Mouse (Mus musculus): ENCODE results near the gene Acin1. TPM values are rescaled to one million over a fixed set of nuclear protein-coding genes. Genes with fewer than 3 reads are reported as not detected.
A peak's percentile ranks its signal among the peaks of the same experiment; 100 is the strongest.

The Acin1 gene
- polyA plus RNA-seq, 1 experiment, result 238 TPM

DNA sequence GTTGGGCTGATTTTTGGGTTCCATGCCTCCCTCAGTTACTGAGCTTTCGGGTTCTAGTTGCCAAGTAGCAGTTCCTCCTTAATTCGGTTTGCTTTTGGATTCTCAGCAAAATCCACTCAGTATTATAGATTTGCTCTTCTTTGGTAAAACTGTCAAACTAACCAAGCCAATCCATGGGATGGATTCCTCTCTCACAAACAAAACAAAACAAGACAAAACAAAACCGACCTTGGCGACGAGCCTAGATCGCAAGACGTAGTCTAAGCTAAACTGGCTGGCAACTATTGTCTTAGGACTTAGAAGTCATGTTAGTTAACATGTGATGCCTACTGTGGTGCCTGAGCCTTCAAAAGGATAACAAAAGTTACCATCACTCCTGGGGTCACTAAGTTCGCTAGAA lies 83.0 kb downstream of the Acin1 start:
- no peak for TF ChIP-seq POLR2A (IDR thresholded peaks at IDR 0.05; ENCODE audit: control insufficient read depth, extremely low read depth, insufficient read depth, low read length, poor library complexity)
- TF ChIP-seq CTCF (IDR thresholded peaks at IDR 0.05; ENCODE audit: borderline replicate concordance, control insufficient read depth, extremely low read depth, insufficient read depth, low read length, poor library complexity), result no peak
- peaks cover 4% of the 10 kb centered on the region for H3K4me1 ChIP-seq (replicated peaks; ENCODE audit: control insufficient read depth, insufficient read depth, low read length)
- H3K27me3 ChIP-seq (ENCODE audit: control insufficient read depth, insufficient read depth, low read length), result no peaks in the 10 kb centered on the region
- peak overlapping the region; percentile 74; the same call in 1 of the 2 replicates for H3K4me3 ChIP-seq (ENCODE audit: control insufficient read depth, insufficient read depth, low read length)
- H3K27ac ChIP-seq (ENCODE audit: control insufficient read depth, insufficient read depth, low read length), result no peak overlapping the region
- no peaks in the 10 kb centered on the region for H3K36me3 ChIP-seq (ENCODE audit: control insufficient read depth, insufficient read depth, low read length)
- no peak for DNase-seq
- WGBS, result 89% methylated on average over 8 of the region's 8 CpGs

DNA sequence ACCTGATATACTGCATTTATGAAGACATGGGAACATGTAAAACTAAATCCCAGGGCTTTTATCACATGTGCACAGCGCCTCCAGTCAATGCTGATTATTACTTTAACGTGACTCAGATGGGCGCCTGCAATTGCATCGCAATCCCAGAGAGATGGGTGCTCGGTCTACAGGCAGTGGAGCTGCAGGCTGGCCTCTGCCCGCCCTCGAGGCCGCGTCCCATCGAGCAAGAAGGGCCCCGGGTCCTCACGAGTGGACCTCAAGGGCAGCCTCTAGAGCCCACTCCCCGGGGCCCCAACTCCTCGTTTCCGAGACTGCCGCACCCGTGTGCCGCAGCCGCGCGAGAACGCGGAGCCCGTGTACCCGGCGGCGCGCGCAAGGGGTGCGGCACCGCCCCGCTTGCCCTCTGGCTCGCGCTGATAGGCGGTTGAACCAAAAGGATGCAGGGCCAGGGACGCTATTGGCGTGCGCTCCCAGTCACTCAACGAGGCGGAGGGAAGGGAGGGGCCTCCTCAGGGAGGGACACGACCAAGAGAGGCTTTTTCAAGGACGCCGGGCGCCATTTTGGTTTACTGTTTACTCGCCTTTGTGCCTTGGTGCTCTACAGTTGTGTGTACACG lies 83.6 kb downstream of the Acin1 start:
- H3K36me3 ChIP-seq (ENCODE audit: control insufficient read depth, insufficient read depth, low read length), result no peaks in the 10 kb centered on the region
- H3K27ac ChIP-seq (ENCODE audit: control insufficient read depth, insufficient read depth, low read length), result peak overlapping the region; percentile 64
- TF ChIP-seq CTCF (IDR thresholded peaks at IDR 0.05; ENCODE audit: borderline replicate concordance, control insufficient read depth, extremely low read depth, insufficient read depth, low read length, poor library complexity), result 0 out of 2 replicates have a peak, but pooled peaks have one; percentile 47
- peak; percentile 94 for TF ChIP-seq POLR2A (IDR thresholded peaks at IDR 0.05; ENCODE audit: control insufficient read depth, extremely low read depth, insufficient read depth, low read length, poor library complexity)
- under 1% methylated on average over 46 of the region's 46 CpGs for WGBS
- H3K4me1 ChIP-seq (replicated peaks; ENCODE audit: control insufficient read depth, insufficient read depth, low read length), result peaks cover 4% of the 10 kb centered on the region
- DNase-seq, result peak; percentile 95
- H3K4me3 ChIP-seq (ENCODE audit: control insufficient read depth, insufficient read depth, low read length), result peak overlapping the region; percentile 74
- H3K27me3 ChIP-seq (ENCODE audit: control insufficient read depth, insufficient read depth, low read length), result no peaks in the 10 kb centered on the region

DNA sequence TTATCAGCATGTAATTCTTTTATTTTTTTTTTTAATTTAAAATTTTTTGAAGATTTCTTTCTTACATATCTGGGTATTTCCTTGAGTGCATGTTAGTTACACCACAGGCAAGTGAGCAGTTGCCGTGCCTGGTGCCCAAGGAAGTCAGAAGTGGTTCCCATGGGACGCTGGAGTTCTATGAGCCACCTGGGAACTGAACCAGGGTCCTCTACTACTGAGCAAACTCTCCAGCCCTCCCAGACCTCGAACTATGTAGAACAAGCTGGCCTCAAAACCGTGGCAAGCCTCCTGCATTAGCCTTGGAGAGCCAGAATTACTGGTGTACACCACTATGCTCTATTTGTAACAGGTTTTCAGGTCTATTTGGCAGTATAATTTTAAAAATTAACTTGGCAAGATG lies 84.1 kb downstream of the Acin1 start:
- 66% methylated on average over 4 of the region's 4 CpGs for WGBS
- DNase-seq, result no peak
- Histone ChIP-seq H3K36me3 (ENCODE audit: control insufficient read depth, insufficient read depth, low read length) (no peaks in the 10 kb centered on the region), H3K27ac (ENCODE audit: control insufficient read depth, insufficient read depth, low read length) (no peak overlapping the region), H3K4me1 (replicated peaks; ENCODE audit: control insufficient read depth, insufficient read depth, low read length) (peaks cover 4% of the 10 kb centered on the region), H3K4me3 (ENCODE audit: control insufficient read depth, insufficient read depth, low read length) (no peak overlapping the region), H3K27me3 (ENCODE audit: control insufficient read depth, insufficient read depth, low read length) (no peaks in the 10 kb centered on the region)
- TF ChIP-seq POLR2A (IDR thresholded peaks at IDR 0.05; ENCODE audit: control insufficient read depth, extremely low read depth, insufficient read depth, low read length, poor library complexity), result no peak
- no peak for TF ChIP-seq CTCF (IDR thresholded peaks at IDR 0.05; ENCODE audit: borderline replicate concordance, control insufficient read depth, extremely low read depth, insufficient read depth, low read length, poor library complexity)

DNA sequence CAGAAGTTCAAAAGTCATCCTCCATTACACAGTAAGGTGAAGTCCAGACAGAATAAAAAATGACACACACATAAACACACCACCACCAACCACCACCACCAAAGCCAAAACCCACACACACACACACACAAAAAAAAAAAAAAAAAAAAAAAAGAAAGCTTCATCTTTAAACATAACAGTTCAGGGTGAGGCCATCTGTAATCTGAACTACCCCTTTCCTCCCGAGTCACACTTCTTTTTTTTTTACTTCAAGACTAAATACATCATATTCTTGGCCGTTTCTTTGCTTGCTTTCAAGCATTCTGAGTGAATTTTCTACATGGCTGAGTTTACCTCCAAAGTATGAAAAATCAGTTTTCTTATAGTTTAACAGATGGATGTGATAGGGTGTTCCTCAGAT lies 85.1 kb downstream of the Acin1 start:
- Histone ChIP-seq H3K27me3 (ENCODE audit: control insufficient read depth, insufficient read depth, low read length) (no peaks in the 10 kb centered on the region), H3K4me1 (replicated peaks; ENCODE audit: control insufficient read depth, insufficient read depth, low read length) (peaks cover 4% of the 10 kb centered on the region), H3K27ac (ENCODE audit: control insufficient read depth, insufficient read depth, low read length) (no peak overlapping the region), H3K4me3 (ENCODE audit: control insufficient read depth, insufficient read depth, low read length) (no peak overlapping the region), H3K36me3 (ENCODE audit: control insufficient read depth, insufficient read depth, low read length) (no peaks in the 10 kb centered on the region)
- DNase-seq, result no peak
- 63% methylated on average over 2 of the region's 2 CpGs for WGBS
- TF ChIP-seq POLR2A (IDR thresholded peaks at IDR 0.05; ENCODE audit: control insufficient read depth, extremely low read depth, insufficient read depth, low read length, poor library complexity) (no peak), CTCF (IDR thresholded peaks at IDR 0.05; ENCODE audit: borderline replicate concordance, control insufficient read depth, extremely low read depth, insufficient read depth, low read length, poor library complexity) (no peak)

DNA sequence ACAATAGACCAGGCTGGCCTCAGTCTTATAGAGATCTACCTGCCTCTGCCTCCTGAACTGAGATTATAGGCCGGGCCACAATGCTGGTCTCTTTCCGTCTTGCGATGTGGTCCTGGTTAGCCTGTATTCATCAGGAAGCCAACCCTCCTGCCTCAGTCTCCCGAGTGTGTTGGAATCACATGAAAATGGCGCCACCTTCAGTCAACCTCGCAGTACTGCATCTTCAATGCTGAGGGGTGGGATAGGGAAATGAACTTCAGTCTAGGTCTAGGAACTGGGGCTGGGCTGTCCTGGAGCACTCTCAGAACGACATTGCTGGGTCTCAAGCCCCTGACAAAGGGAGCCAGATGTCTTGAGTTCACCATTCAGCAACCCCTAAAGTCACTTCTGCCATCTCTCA lies 89.6 kb downstream of the Acin1 start:
- Histone ChIP-seq H3K4me1 (replicated peaks; ENCODE audit: control insufficient read depth, insufficient read depth, low read length) (no peaks in the 10 kb centered on the region), H3K27me3 (ENCODE audit: control insufficient read depth, insufficient read depth, low read length) (no peaks in the 10 kb centered on the region), H3K27ac (ENCODE audit: control insufficient read depth, insufficient read depth, low read length) (no peak overlapping the region), H3K36me3 (ENCODE audit: control insufficient read depth, insufficient read depth, low read length) (no peaks in the 10 kb centered on the region), H3K4me3 (ENCODE audit: control insufficient read depth, insufficient read depth, low read length) (no peak overlapping the region)
- 86% methylated on average over 7 of the region's 7 CpGs for WGBS
- no peak for TF ChIP-seq POLR2A (IDR thresholded peaks at IDR 0.05; ENCODE audit: control insufficient read depth, extremely low read depth, insufficient read depth, low read length, poor library complexity)
- peak; percentile 62; the same call in 1 of the 2 replicates for TF ChIP-seq CTCF (IDR thresholded peaks at IDR 0.05; ENCODE audit: borderline replicate concordance, control insufficient read depth, extremely low read depth, insufficient read depth, low read length, poor library complexity)
- peak; percentile 14 for DNase-seq

DNA sequence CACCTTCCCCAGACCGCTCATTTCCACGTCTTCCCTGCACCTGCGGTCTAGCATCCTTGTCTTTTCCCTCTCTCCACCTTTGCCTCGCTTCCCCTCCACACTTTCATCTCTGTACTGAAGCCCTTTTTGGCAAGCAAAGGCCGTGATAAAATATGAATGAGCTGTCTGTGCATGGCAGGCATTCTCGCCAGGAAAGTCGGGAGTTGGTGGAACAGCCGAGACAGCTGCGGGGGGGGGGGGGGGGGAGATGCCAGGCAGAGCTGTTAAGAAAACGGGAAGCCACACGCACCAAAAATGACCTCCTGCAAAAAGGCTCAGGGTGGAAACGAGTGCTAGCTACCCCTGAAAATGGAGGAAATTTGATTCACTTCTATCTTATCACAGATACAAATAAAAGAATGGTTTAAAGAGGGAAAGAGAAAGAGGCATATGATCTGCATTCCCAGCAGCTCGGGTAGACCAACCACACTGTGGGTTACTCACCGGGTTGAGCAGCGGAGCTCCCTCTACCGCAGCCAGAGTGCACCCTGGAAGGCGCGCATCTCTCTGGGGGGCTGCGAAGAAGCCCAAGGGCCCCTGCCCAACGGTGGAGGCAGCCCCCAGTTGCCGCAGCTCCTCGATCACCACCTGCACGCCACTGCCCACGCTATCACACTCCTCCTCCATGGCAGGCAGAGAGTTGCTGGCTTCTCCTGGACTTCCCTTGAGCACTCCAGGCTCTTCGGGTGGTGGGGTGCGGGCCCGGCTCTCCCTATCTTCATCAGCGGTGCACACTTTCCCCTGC lies 91.9 kb downstream of the Acin1 start:
- Histone ChIP-seq H3K27me3 (ENCODE audit: control insufficient read depth, insufficient read depth, low read length) (no peaks in the 10 kb centered on the region), H3K4me1 (replicated peaks; ENCODE audit: control insufficient read depth, insufficient read depth, low read length) (no peaks in the 10 kb centered on the region), H3K36me3 (ENCODE audit: control insufficient read depth, insufficient read depth, low read length) (no peaks in the 10 kb centered on the region), H3K27ac (ENCODE audit: control insufficient read depth, insufficient read depth, low read length) (no peak overlapping the region), H3K4me3 (ENCODE audit: control insufficient read depth, insufficient read depth, low read length) (no peak overlapping the region)
- 96% methylated on average over 28 of the region's 28 CpGs for WGBS
- TF ChIP-seq CTCF (IDR thresholded peaks at IDR 0.05; ENCODE audit: borderline replicate concordance, control insufficient read depth, extremely low read depth, insufficient read depth, low read length, poor library complexity), result no peak
- TF ChIP-seq POLR2A (IDR thresholded peaks at IDR 0.05; ENCODE audit: control insufficient read depth, extremely low read depth, insufficient read depth, low read length, poor library complexity), result no peak
- DNase-seq, result no peak
